Mouse (Mus musculus) c-Kit-positive CD71-negative TER-119-negative erythroid progenitor cells, embryonic 14.5 days (primary cell): Measurements from ENCODE around the gene Rnf135.
"Not testable (repeated sequence)": the region's sequence is repeated elsewhere in the genome, so short reads cannot be mapped to it uniquely, and the experiment has no call there.

Experiments used
- DNase-seq: peaks from one replicate; pipeline ENCODE4 v3.0.0-alpha.2; 2013; ENCODE audit warnings: low read depth

Rnf135 gene

GRCm38 (mm10) chr11:80163362-80164116 lies 20.1 kb upstream of the Rnf135 start:
- DNase-seq: no peak

- DNase-seq: no peak
Measured at GRCm38 (mm10) chr11:80164224-80164623, 19.4 kb upstream of the Rnf135 start.

- DNase-seq: no peak
Measured at GRCm38 (mm10) chr11:80168121-80168520, 15.5 kb upstream of the Rnf135 start.

GRCm38 (mm10) chr11:80168611-80169249 lies 14.9 kb upstream of the Rnf135 start:
- DNase-seq: no peak

- no peak for DNase-seq
Measured at GRCm38 (mm10) chr11:80169629-80170028, 14.0 kb upstream of the Rnf135 start.

GRCm38 (mm10) chr11:80170351-80170750 lies 13.3 kb upstream of the Rnf135 start:
- no peak for DNase-seq

GRCm38 (mm10) chr11:80171884-80172283 lies 11.8 kb upstream of the Rnf135 start:
- DNase-seq: no peak

GRCm38 (mm10) chr11:80173963-80174670 lies 9.5 kb upstream of the Rnf135 start:
- DNase-seq: no peak

GRCm38 (mm10) chr11:80176911-80177895 lies 6.4 kb upstream of the Rnf135 start:
- DNase-seq: no peak

- no peak for DNase-seq
Measured at GRCm38 (mm10) chr11:80178316-80178715, 5.3 kb upstream of the Rnf135 start.

GRCm38 (mm10) chr11:80181021-80181749 lies 2.5 kb upstream of the Rnf135 start:
- DNase-seq: no peak

GRCm38 (mm10) chr11:80183054-80183704 lies 472 bp upstream of the Rnf135 start:
- DNase-seq: not testable (repeated sequence)

GRCm38 (mm10) chr11:80184531-80185071 lies 950 bp downstream of the Rnf135 start:
- DNase-seq: no peak

- DNase-seq: not testable (repeated sequence)
Measured at GRCm38 (mm10) chr11:80185441-80185976, 1.9 kb downstream of the Rnf135 start.

GRCm38 (mm10) chr11:80190280-80190679 lies 6.6 kb downstream of the Rnf135 start:
- DNase-seq: no peak

GRCm38 (mm10) chr11:80193827-80194226 lies 10.2 kb downstream of the Rnf135 start:
- DNase-seq: no peak

GRCm38 (mm10) chr11:80196351-80196750 lies 12.7 kb downstream of the Rnf135 start:
- DNase-seq: no peak

- no peak for DNase-seq
Measured at GRCm38 (mm10) chr11:80199316-80199715, 15.7 kb downstream of the Rnf135 start.

- no peak for DNase-seq
Measured at GRCm38 (mm10) chr11:80199773-80200172, 16.1 kb downstream of the Rnf135 start.

GRCm38 (mm10) chr11:80200326-80200725 lies 16.7 kb downstream of the Rnf135 start:
- no peak for DNase-seq
